In genomic region chr7:35555224-35556204, GRCm38 (mm10) we compare ENCODE assay signal across 7 mouse cellular contexts. TPM values are rescaled to one million over a fixed set of nuclear protein-coding genes. Genes with fewer than 3 reads are reported as not detected.
A peak's percentile ranks its signal among the peaks of the same experiment; 100 is the strongest.
DNase-seq lines count a peak whose midpoint lies in the region; ATAC-seq and TF ChIP-seq lines count a peak whose summit lies in the region.

No protein-coding gene starts in this region.

- peak; percentile 90 for ATAC-seq in embryonic facial prominence, embryonic 11.5 days (replicated peaks; ENCODE audit: insufficient number of reproducible peaks, low FRiP score, low TSS enrichment, low read depth)
- ATAC-seq in limb, embryonic 12.5 days (ENCODE audit: insufficient number of reproducible peaks, insufficient read depth, low FRiP score, low TSS enrichment, low read depth), result peak; percentile 92
- peak; percentile 96 for ATAC-seq in midbrain, embryonic 15.5 days (replicated peaks)

- H3K4me1 ChIP-seq in embryonic facial prominence, embryonic 11.5 days (ENCODE audit: control insufficient read depth, insufficient read depth, low read length), result no peaks in the 10 kb centered on the region
- peaks cover 31% of the 10 kb centered on the region for H3K4me1 ChIP-seq in kidney, adult 2 months (ENCODE audit: control insufficient read depth, insufficient read depth, low read length)
- peaks cover 8% of the 10 kb centered on the region; the same call in 1 of the 2 replicates for H3K4me1 ChIP-seq in limb, embryonic 12.5 days (replicated peaks)
- H3K4me1 ChIP-seq in midbrain, embryonic 15.5 days, result peaks cover 18% of the 10 kb centered on the region
- H3K4me1 ChIP-seq in spleen, adult 2 months (ENCODE audit: control insufficient read depth, insufficient read depth, insufficient read length), result peaks cover 2% of the 10 kb centered on the region

- H3K4me2 ChIP-seq in embryonic facial prominence, embryonic 11.5 days (ENCODE audit: low read depth, low read length), result peak overlapping the region; percentile 95
- peak overlapping the region; percentile 80 for H3K4me2 ChIP-seq in limb, embryonic 12.5 days
- peak overlapping the region; percentile 96 for H3K4me2 ChIP-seq in midbrain, embryonic 15.5 days

- H3K9ac ChIP-seq in embryonic facial prominence, embryonic 11.5 days (replicated peaks; ENCODE audit: low read length), result peak overlapping the region; percentile 96
- peak overlapping the region; percentile 79 for H3K9ac ChIP-seq in limb, embryonic 12.5 days (replicated peaks)
- peak overlapping the region; percentile 85 for H3K9ac ChIP-seq in midbrain, embryonic 15.5 days

- peak overlapping the region; percentile 75 for H3K4me3 ChIP-seq in embryonic facial prominence, embryonic 11.5 days (ENCODE audit: low read depth, low read length)
- peak overlapping the region; percentile 96 for H3K4me3 ChIP-seq in kidney, adult 2 months (ENCODE audit: insufficient read depth, low read depth, low read length)
- H3K4me3 ChIP-seq in limb, embryonic 12.5 days (replicated peaks), result peak overlapping the region; percentile 60
- H3K4me3 ChIP-seq in midbrain, embryonic 15.5 days, result peak overlapping the region; percentile 94
- peak overlapping the region; percentile 89 for H3K4me3 ChIP-seq in spleen, adult 2 months (ENCODE audit: extremely low read depth, insufficient read depth, insufficient read length)

- H3K36me3 ChIP-seq in embryonic facial prominence, embryonic 11.5 days (replicated peaks; ENCODE audit: control insufficient read depth, insufficient read depth, low read depth, low read length), result no peaks in the 10 kb centered on the region
- H3K36me3 ChIP-seq in kidney, adult 2 months (ENCODE audit: control insufficient read depth, insufficient read depth, low read length), result peaks cover 12% of the 10 kb centered on the region
- H3K36me3 ChIP-seq in limb, embryonic 12.5 days, result peaks cover 8% of the 10 kb centered on the region
- peaks cover 8% of the 10 kb centered on the region; the same call in 1 of the 2 replicates for H3K36me3 ChIP-seq in midbrain, embryonic 15.5 days (replicated peaks)
- peaks cover 3% of the 10 kb centered on the region; the same call in 1 of the 2 replicates for H3K36me3 ChIP-seq in spleen, adult 2 months (ENCODE audit: control insufficient read depth, insufficient read depth, low read length)

- H3K9me3 ChIP-seq in embryonic facial prominence, embryonic 11.5 days (replicated peaks; ENCODE audit: control insufficient read depth, low read length), result no peaks in the 10 kb centered on the region
- H3K9me3 ChIP-seq in limb, embryonic 12.5 days, result no peaks in the 10 kb centered on the region
- no peaks in the 10 kb centered on the region for H3K9me3 ChIP-seq in midbrain, embryonic 15.5 days

- peak; percentile 28 for TF ChIP-seq POLR2A in kidney, adult 2 months (IDR thresholded peaks at IDR 0.05; ENCODE audit: low read depth, low read length)
- peak; percentile 67 for TF ChIP-seq POLR2A in spleen, adult 2 months (IDR thresholded peaks at IDR 0.05; ENCODE audit: low read depth, low read length)

- H3K27me3 ChIP-seq in embryonic facial prominence, embryonic 11.5 days (ENCODE audit: control insufficient read depth, insufficient read depth, low read length), result no peaks in the 10 kb centered on the region
- H3K27me3 ChIP-seq in kidney, adult 2 months (replicated peaks; ENCODE audit: control insufficient read depth, insufficient read depth, low read length), result no peaks in the 10 kb centered on the region
- no peaks in the 10 kb centered on the region for H3K27me3 ChIP-seq in limb, embryonic 12.5 days
- H3K27me3 ChIP-seq in midbrain, embryonic 15.5 days (replicated peaks), result no peaks in the 10 kb centered on the region
- H3K27me3 ChIP-seq in spleen, adult 2 months (ENCODE audit: control insufficient read depth, insufficient read depth, low read length), result no peaks in the 10 kb centered on the region

- under 1% methylated on average over 89 of the region's 93 CpGs for WGBS in embryonic facial prominence, embryonic 11.5 days
- WGBS in kidney, adult 2 months, result under 1% methylated on average over 93 of the region's 93 CpGs
- 1% methylated on average over 93 of the region's 93 CpGs for WGBS in limb, embryonic 12.5 days
- WGBS in midbrain, embryonic 15.5 days, result under 1% methylated on average over 93 of the region's 93 CpGs
- 2% methylated on average over 93 of the region's 93 CpGs for WGBS in spleen, adult 2 months

- peak overlapping the region; percentile 92 for H3K27ac ChIP-seq in embryonic facial prominence, embryonic 11.5 days (replicated peaks; ENCODE audit: low read depth, low read length)
- H3K27ac ChIP-seq in kidney, adult 2 months (ENCODE audit: insufficient read depth, low read depth, low read length), result peak overlapping the region; percentile 98
- peak overlapping the region; percentile 96 for H3K27ac ChIP-seq in limb, embryonic 12.5 days
- peak overlapping the region; percentile 94 for H3K27ac ChIP-seq in midbrain, embryonic 15.5 days
- H3K27ac ChIP-seq in spleen, adult 2 months (ENCODE audit: insufficient read depth, low read length), result peak overlapping the region; percentile 92

- TF ChIP-seq CTCF in kidney, adult 2 months (conservative IDR thresholded peaks at IDR 0.05; ENCODE audit: insufficient read depth, insufficient read length, low read depth, low read length), result no peak
- no peak for TF ChIP-seq CTCF in spleen, adult 2 months (IDR thresholded peaks at IDR 0.05; ENCODE audit: extremely low read depth, insufficient read depth, insufficient read length, insufficient replicate concordance)

- peak; percentile 96 for DNase-seq in adrenal gland, postnatal 14 days
- peak; percentile 94 for DNase-seq in embryonic facial prominence, embryonic 11.5 days (ENCODE audit: low spot score)
- DNase-seq in heart, adult 18-20 months, result peak; percentile 88 to 91
- DNase-seq in kidney, adult 2 months, result peak; percentile 95
- DNase-seq in spleen, adult 2 months (ENCODE audit: low read depth in 1 of 2, low spot score in 2 of 2), result peak; percentile 66 to 74

RNA-seq across cellular contexts. Expression of gene Nudt19, which starts 0.6 kb away (rescaled TPM):
- total RNA-seq in adrenal gland, postnatal 14 days (2021), result 56.6 and 59.6 TPM in 2 replicates
- 49.1 TPM in 2 replicates for polyA plus RNA-seq in embryonic facial prominence, embryonic 11.5 days (2014; fragmentation: Nextera tagmentation; extraction: Ambion mirVana)
- 10 to 100 TPM; 69.2 to 80.4 TPM for total RNA-seq in heart, adult 18-20 months (2021)
- polyA plus RNA-seq in kidney, adult 2 months (2012; rRNA removed), result 170 and 255 TPM in 2 replicates
- polyA plus RNA-seq in limb, embryonic 12.5 days (2016; fragmentation: Nextera tagmentation; extraction: Ambion mirVana), result 33.0 and 37.5 TPM in 2 replicates
- polyA plus RNA-seq in midbrain, embryonic 15.5 days (2015; fragmentation: Nextera tagmentation; extraction: Ambion mirVana), result 87.3 and 91.5 TPM in 2 replicates
- 13.8 and 32.3 TPM in 2 replicates for polyA plus RNA-seq in spleen, adult 2 months (2012; rRNA removed)

RNA-seq across cellular contexts. Expression of gene Tdrd12, which starts 18.0 kb away (rescaled TPM):
- total RNA-seq in adrenal gland, postnatal 14 days (2021), result not detected in 2 replicates
- 0.48 TPM in 1 of 2 replicates, not detected in the other for polyA plus RNA-seq in embryonic facial prominence, embryonic 11.5 days (2014; fragmentation: Nextera tagmentation; extraction: Ambion mirVana)
- under 1 TPM in 1 of 2 experiments, not detected in 1; 0.07 TPM for total RNA-seq in heart, adult 18-20 months (2021)
- polyA plus RNA-seq in kidney, adult 2 months (2012; rRNA removed), result 0.25 and 0.33 TPM in 2 replicates
- 0.59 and 0.68 TPM in 2 replicates for polyA plus RNA-seq in limb, embryonic 12.5 days (2016; fragmentation: Nextera tagmentation; extraction: Ambion mirVana)
- polyA plus RNA-seq in midbrain, embryonic 15.5 days (2015; fragmentation: Nextera tagmentation; extraction: Ambion mirVana), result 0.36 and 0.37 TPM in 2 replicates
- polyA plus RNA-seq in spleen, adult 2 months (2012; rRNA removed), result not detected in 2 replicates

RNA-seq across cellular contexts. Expression of gene Rgs9bp, which starts 29.9 kb away (rescaled TPM):
- total RNA-seq in adrenal gland, postnatal 14 days (2021), result 0.37 and 0.56 TPM in 2 replicates
- 0.07 and 0.14 TPM in 2 replicates for polyA plus RNA-seq in embryonic facial prominence, embryonic 11.5 days (2014; fragmentation: Nextera tagmentation; extraction: Ambion mirVana)
- total RNA-seq in heart, adult 18-20 months (2021), result under 1 TPM in 1 of 2 experiments, not detected in 1; 0.10 TPM
- 0.14 and 0.18 TPM in 2 replicates for polyA plus RNA-seq in kidney, adult 2 months (2012; rRNA removed)
- 0.19 and 0.28 TPM in 2 replicates for polyA plus RNA-seq in limb, embryonic 12.5 days (2016; fragmentation: Nextera tagmentation; extraction: Ambion mirVana)
- 0.04 TPM in 1 of 2 replicates, not detected in the other for polyA plus RNA-seq in midbrain, embryonic 15.5 days (2015; fragmentation: Nextera tagmentation; extraction: Ambion mirVana)
- polyA plus RNA-seq in spleen, adult 2 months (2012; rRNA removed), result 0.11 TPM in 2 replicates

RNA-seq across cellular contexts. Expression of gene Ankrd27, which starts 30.5 kb away (rescaled TPM):
- 30.7 and 33.6 TPM in 2 replicates for total RNA-seq in adrenal gland, postnatal 14 days (2021)
- polyA plus RNA-seq in embryonic facial prominence, embryonic 11.5 days (2014; fragmentation: Nextera tagmentation; extraction: Ambion mirVana), result 31.5 and 36.4 TPM in 2 replicates
- total RNA-seq in heart, adult 18-20 months (2021), result 1 to 10 TPM; 9.7 to 9.9 TPM
- polyA plus RNA-seq in kidney, adult 2 months (2012; rRNA removed), result 18.3 and 19.1 TPM in 2 replicates
- polyA plus RNA-seq in limb, embryonic 12.5 days (2016; fragmentation: Nextera tagmentation; extraction: Ambion mirVana), result 41.6 and 44.9 TPM in 2 replicates
- polyA plus RNA-seq in midbrain, embryonic 15.5 days (2015; fragmentation: Nextera tagmentation; extraction: Ambion mirVana), result 18.9 and 19.0 TPM in 2 replicates
- polyA plus RNA-seq in spleen, adult 2 months (2012; rRNA removed), result 17.5 and 20.2 TPM in 2 replicates

Comparison
In these comparisons a context has a peak if more than half of its experiments do, and no peak if none do; other contexts are left out.
1. Peak in every context shown above with its lines: DNase-seq, ATAC-seq, H3K4me3 ChIP-seq and H3K27ac ChIP-seq.